Mouse (Mus musculus): ENCODE measurements around the gene Olfr312. TPM values are rescaled to one million over a fixed set of nuclear protein-coding genes. Genes with fewer than 3 reads are reported as not detected.
"Not testable (repeated sequence)": the region's sequence is repeated elsewhere in the genome, so short reads cannot be mapped to it uniquely, and the experiment has no call there.

The Olfr312 gene
- polyA plus RNA-seq (2016; fragmentation: Nextera tagmentation; extraction: Ambion mirVana) = 0.05 TPM in 1 of 2 replicates, not detected in the other

- not testable (repeated sequence) for H3K9ac ChIP-seq; H3K4me1 ChIP-seq; H3K4me3 ChIP-seq (replicated peaks); H3K27me3 ChIP-seq; H3K4me2 ChIP-seq; ATAC-seq (ENCODE audit: low FRiP score); H3K9me3 ChIP-seq; H3K27ac ChIP-seq; H3K36me3 ChIP-seq (replicated peaks)
Measured at GRCm38 (mm10) chr11:58828937-58829336, at the start of gene Olfr312. TSS of gene Olfr312 (plus strand) at chr11:58829237.

GRCm38 (mm10) chr11:58782480-58783089, 46.5 kb upstream of the Olfr312 start, which contains the start of gene Olfr314:
TSS of gene Olfr314 (plus strand) at chr11:58782952.
- no peak for ATAC-seq (ENCODE audit: low FRiP score)
- WGBS = 84% methylated on average over 6 of the region's 6 CpGs
- H3K9me3 ChIP-seq = no peaks in the 10 kb centered on the region

GRCm38 (mm10) chr11:58784182-58784581, 44.9 kb upstream of the Olfr312 start:
- no peaks in the 10 kb centered on the region for H3K27me3 ChIP-seq
- no peak overlapping the region for H3K27ac ChIP-seq
- no peak overlapping the region for H3K4me2 ChIP-seq
- 0 out of 2 replicates have a peak, but pooled peaks cover under 1% of the 10 kb centered on the region for H3K4me1 ChIP-seq
- ATAC-seq (ENCODE audit: low FRiP score) = no peak
- no peaks in the 10 kb centered on the region for H3K36me3 ChIP-seq (replicated peaks)
- no peak overlapping the region for H3K4me3 ChIP-seq (replicated peaks)
- H3K9ac ChIP-seq = no peak overlapping the region
- 85% methylated on average over 2 of the region's 2 CpGs for WGBS
- H3K9me3 ChIP-seq = no peaks in the 10 kb centered on the region

More at GRCm38 (mm10) chr11:58782480-58783089, 46.5 kb upstream of the Olfr312 start, which contains the start of gene Olfr314:
- Histone ChIP-seq H3K9ac (no peak within 1 kb of the TSS), H3K27ac (no peak within 1 kb of the TSS), H3K4me1 (no peaks in the 10 kb centered on the region), H3K27me3 (no peaks in the 10 kb centered on the region), H3K4me3 (replicated peaks) (no peak within 1 kb of the TSS), H3K36me3 (replicated peaks) (no peaks in the 10 kb centered on the region), H3K4me2 (no peak within 1 kb of the TSS)

GRCm38 (mm10) chr11:58787651-58788050, 41.4 kb upstream of the Olfr312 start:
- no peaks in the 10 kb centered on the region for H3K27me3 ChIP-seq
- peaks cover 9% of the 10 kb centered on the region; the same call in 1 of the 2 replicates for H3K4me1 ChIP-seq
- H3K9me3 ChIP-seq = no peaks in the 10 kb centered on the region
- no peaks in the 10 kb centered on the region for H3K36me3 ChIP-seq (replicated peaks)
- WGBS = 95% methylated on average over 10 of the region's 10 CpGs
- H3K4me2 ChIP-seq = no peak overlapping the region
- H3K9ac ChIP-seq = no peak overlapping the region
- no peak overlapping the region for H3K4me3 ChIP-seq (replicated peaks)
- H3K27ac ChIP-seq = no peak overlapping the region
- ATAC-seq (ENCODE audit: low FRiP score) = no peak

GRCm38 (mm10) chr11:58788346-58788745, 40.7 kb upstream of the Olfr312 start:
- 82% methylated on average over 8 of the region's 8 CpGs for whole genome bisulfite sequencing
- Histone ChIP-seq H3K36me3 (replicated peaks) (no peaks in the 10 kb centered on the region), H3K4me1 (peaks cover 9% of the 10 kb centered on the region; the same call in 1 of the 2 replicates), H3K27ac (no peak overlapping the region), H3K27me3 (no peaks in the 10 kb centered on the region), H3K9me3 (no peaks in the 10 kb centered on the region), H3K9ac (no peak overlapping the region), H3K4me2 (no peak overlapping the region), H3K4me3 (replicated peaks) (no peak overlapping the region)
- no peak for ATAC-seq (ENCODE audit: low FRiP score)

- 20% methylated on average over 3 of the region's 3 CpGs for WGBS
Measured at GRCm38 (mm10) chr11:58789532-58789931, 39.5 kb upstream of the Olfr312 start.

GRCm38 (mm10) chr11:58790053-58790452, 39.0 kb upstream of the Olfr312 start:
- Histone ChIP-seq H3K9ac (no peak overlapping the region), H3K36me3 (replicated peaks) (no peaks in the 10 kb centered on the region), H3K4me1 (peaks cover 9% of the 10 kb centered on the region; the same call in 1 of the 2 replicates), H3K9me3 (no peaks in the 10 kb centered on the region), H3K4me2 (no peak overlapping the region), H3K27ac (no peak overlapping the region), H3K27me3 (no peaks in the 10 kb centered on the region), H3K4me3 (replicated peaks) (no peak overlapping the region)
- 54% methylated on average over 2 of the region's 2 CpGs for WGBS
- ATAC-seq (ENCODE audit: low FRiP score) = no peak

More at GRCm38 (mm10) chr11:58789532-58789931, 39.5 kb upstream of the Olfr312 start:
- Histone ChIP-seq H3K9ac (no peak overlapping the region), H3K4me2 (no peak overlapping the region), H3K9me3 (no peaks in the 10 kb centered on the region), H3K27me3 (no peaks in the 10 kb centered on the region), H3K27ac (no peak overlapping the region), H3K4me3 (replicated peaks) (no peak overlapping the region), H3K36me3 (replicated peaks) (no peaks in the 10 kb centered on the region), H3K4me1 (peaks cover 9% of the 10 kb centered on the region; the same call in 1 of the 2 replicates)
- no peak for ATAC-seq (ENCODE audit: low FRiP score)

- WGBS = 86% methylated on average over 6 of the region's 6 CpGs
- Histone ChIP-seq H3K4me2 (no peak overlapping the region), H3K27me3 (no peaks in the 10 kb centered on the region), H3K4me3 (replicated peaks) (no peak overlapping the region), H3K27ac (no peak overlapping the region), H3K9me3 (no peaks in the 10 kb centered on the region), H3K9ac (no peak overlapping the region), H3K36me3 (replicated peaks) (no peaks in the 10 kb centered on the region), H3K4me1 (peaks cover 9% of the 10 kb centered on the region; the same call in 1 of the 2 replicates)
- ATAC-seq (ENCODE audit: low FRiP score) = no peak
Measured at GRCm38 (mm10) chr11:58790646-58791045, 38.4 kb upstream of the Olfr312 start.

GRCm38 (mm10) chr11:58795856-58796255, 33.2 kb upstream of the Olfr312 start:
- H3K27ac ChIP-seq = no peak overlapping the region
- 90% methylated on average over 2 of the region's 2 CpGs for WGBS
- H3K36me3 ChIP-seq (replicated peaks) = no peaks in the 10 kb centered on the region
- H3K4me3 ChIP-seq (replicated peaks) = no peak overlapping the region
- H3K4me1 ChIP-seq = no peaks in the 10 kb centered on the region
- H3K27me3 ChIP-seq = no peaks in the 10 kb centered on the region
- H3K4me2 ChIP-seq = no peak overlapping the region
- no peak overlapping the region for H3K9ac ChIP-seq
- no peaks in the 10 kb centered on the region for H3K9me3 ChIP-seq
- no peak for ATAC-seq (ENCODE audit: low FRiP score)

- H3K4me2 ChIP-seq = no peak overlapping the region
- no peaks in the 10 kb centered on the region for H3K9me3 ChIP-seq
- H3K27me3 ChIP-seq = no peaks in the 10 kb centered on the region
- no peak overlapping the region for H3K9ac ChIP-seq
- ATAC-seq (ENCODE audit: low FRiP score) = no peak
- H3K27ac ChIP-seq = no peak overlapping the region
- peaks cover 8% of the 10 kb centered on the region for H3K4me1 ChIP-seq
- 78% methylated on average over 7 of the region's 7 CpGs for WGBS
- H3K36me3 ChIP-seq (replicated peaks) = no peaks in the 10 kb centered on the region
- no peak overlapping the region for H3K4me3 ChIP-seq (replicated peaks)
Measured at GRCm38 (mm10) chr11:58796850-58797249, 32.2 kb upstream of the Olfr312 start.

- ATAC-seq (ENCODE audit: low FRiP score) = no peak
- 83% methylated on average over 5 of the region's 5 CpGs for WGBS
- H3K27me3 ChIP-seq = no peaks in the 10 kb centered on the region
- H3K4me2 ChIP-seq = no peak overlapping the region
- no peaks in the 10 kb centered on the region for H3K36me3 ChIP-seq (replicated peaks)
- peaks cover 15% of the 10 kb centered on the region for H3K4me1 ChIP-seq
- no peak overlapping the region for H3K27ac ChIP-seq
- H3K9me3 ChIP-seq = no peaks in the 10 kb centered on the region
- H3K4me3 ChIP-seq (replicated peaks) = no peak overlapping the region
- H3K9ac ChIP-seq = no peak overlapping the region
Measured at GRCm38 (mm10) chr11:58799747-58800146, 29.3 kb upstream of the Olfr312 start.

GRCm38 (mm10) chr11:58801558-58802228, 27.3 kb upstream of the Olfr312 start, which contains the start of gene Fam183b:
TSS of gene Fam183b (minus strand) at chr11:58801960.
- H3K9me3 ChIP-seq = no peaks in the 10 kb centered on the region
- 0 out of 2 replicates have a peak, but pooled peaks have one; percentile 53 for ATAC-seq (ENCODE audit: low FRiP score)

More at GRCm38 (mm10) chr11:58801558-58802228, 27.3 kb upstream of the Olfr312 start, which contains the start of gene Fam183b:
- Histone ChIP-seq H3K4me1 (peaks cover 15% of the 10 kb centered on the region), H3K27me3 (no peaks in the 10 kb centered on the region), H3K4me2 (peak within 1 kb of the TSS; percentile 36), H3K36me3 (replicated peaks) (no peaks in the 10 kb centered on the region), H3K9ac (no peak within 1 kb of the TSS), H3K27ac (no peak within 1 kb of the TSS), H3K4me3 (replicated peaks) (no peak within 1 kb of the TSS)
- 31% methylated on average over 14 of the region's 14 CpGs for WGBS

All from forebrain, embryonic 12.5 days (tissue).